Mouse (Mus musculus): ENCODE data around the gene Klc3.

Gene Klc3

DNA sequence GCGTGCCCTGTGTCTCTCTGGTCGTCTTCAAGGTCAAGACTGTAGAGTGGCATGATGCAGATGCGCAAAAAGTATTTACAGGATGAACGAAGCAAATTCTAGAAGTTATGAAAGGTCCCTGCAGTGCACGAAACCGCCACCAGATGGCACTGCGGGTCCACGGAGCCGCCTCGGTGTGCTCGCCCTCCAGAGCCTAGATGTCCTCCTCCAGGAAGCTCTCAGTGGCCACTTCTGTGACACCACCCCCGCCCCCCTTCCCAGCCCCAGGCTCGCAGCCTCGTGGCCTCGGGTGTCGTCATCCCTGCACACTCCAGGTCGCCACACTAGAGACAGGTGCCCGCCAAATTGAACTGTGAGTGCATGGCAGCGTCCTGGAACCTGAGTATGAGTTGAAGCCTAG is 1.5 kb upstream of the Klc3 start:
- peak; percentile 88 for DNase-seq (ENCODE audit: low spot score)

DNA sequence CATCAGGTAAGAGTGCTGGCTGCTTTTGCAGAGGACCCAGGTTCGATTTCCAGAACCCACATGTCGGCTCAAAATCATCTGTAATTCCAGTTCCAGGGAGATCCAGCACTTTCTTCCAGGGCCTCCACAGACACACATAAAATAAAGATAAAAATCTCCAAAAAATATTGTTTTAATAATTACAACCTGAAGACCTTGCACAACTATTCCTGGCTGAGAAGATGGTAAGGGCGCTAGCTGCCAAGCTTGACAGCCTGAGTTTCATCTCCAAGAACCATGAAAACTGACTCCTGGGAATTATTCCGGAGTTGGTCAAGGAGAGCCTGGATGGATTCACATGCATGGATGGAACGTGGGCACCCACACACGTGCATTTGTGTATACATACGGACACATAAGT is 572 bp upstream of the Klc3 start, which contains the start of gene Ckm:
TSS of gene Ckm (plus strand) at position 301 of the 400 bp plus-strand sequence.
- no peak for DNase-seq (ENCODE audit: low spot score)

- DNase-seq (ENCODE audit: low spot score) = no peak
Observed at GRCm38 (mm10) chr7:19402535-19403112, 1.3 kb downstream of the Klc3 start.

DNA sequence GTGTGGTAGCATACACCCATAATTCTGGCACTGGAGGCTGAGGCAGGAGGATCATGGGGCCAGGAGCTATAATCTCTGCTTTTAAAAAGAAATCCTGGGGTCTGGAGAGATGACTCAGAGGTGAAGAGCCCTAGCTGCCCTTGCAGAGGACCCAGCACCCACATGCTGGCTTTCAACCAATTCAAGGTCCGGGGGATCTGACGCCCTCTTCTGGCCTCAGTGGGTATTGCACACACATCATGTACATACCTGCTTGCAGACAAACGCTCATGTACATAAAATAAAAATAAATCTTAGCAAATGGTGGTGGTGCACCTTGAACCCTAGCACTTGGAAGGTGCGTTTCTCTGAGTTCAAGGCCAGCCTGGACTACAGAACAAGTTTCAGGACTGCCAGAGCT is 3.0 kb downstream of the Klc3 start:
- no peak for DNase-seq (ENCODE audit: low spot score)

DNA sequence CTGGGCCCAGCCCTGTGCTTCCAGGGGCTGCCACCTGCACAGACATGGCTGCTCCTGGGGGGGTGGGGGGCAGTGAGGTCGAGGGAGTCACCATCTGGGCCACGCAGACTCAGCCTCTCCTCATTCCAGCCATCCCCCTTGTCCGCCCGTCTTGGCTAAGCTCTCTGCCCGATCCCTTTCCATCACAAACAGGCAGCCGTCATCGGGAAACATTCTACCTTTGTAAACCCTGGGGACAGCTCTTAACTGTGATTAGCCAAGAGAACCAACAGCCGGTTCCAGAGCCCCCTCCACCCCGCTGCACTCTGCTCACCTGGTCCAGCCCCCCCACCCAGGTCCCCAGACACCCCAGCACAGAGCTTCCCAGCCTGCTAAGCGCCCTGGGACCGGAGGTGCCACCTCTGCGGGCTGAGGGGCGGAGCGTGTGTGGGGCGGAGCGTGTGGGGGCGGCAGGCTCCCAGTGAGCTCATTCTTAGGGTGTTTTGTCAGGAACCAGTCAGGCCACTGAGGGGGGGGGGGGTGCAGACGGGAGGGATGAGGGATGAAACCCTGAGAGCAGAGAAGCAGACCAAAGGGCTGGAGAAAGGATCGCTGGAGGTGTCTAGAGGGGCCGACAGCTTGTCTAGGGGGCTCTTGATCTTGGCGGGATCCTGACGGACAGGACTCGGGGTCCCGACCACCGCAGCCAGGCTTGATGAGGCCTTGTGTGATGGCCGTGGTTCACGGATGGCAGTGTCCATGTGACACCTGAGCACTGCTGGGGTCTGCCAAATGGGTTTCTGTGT is 4.2 kb downstream of the Klc3 start:
- DNase-seq (ENCODE audit: low spot score) = peak; percentile 32

DNA sequence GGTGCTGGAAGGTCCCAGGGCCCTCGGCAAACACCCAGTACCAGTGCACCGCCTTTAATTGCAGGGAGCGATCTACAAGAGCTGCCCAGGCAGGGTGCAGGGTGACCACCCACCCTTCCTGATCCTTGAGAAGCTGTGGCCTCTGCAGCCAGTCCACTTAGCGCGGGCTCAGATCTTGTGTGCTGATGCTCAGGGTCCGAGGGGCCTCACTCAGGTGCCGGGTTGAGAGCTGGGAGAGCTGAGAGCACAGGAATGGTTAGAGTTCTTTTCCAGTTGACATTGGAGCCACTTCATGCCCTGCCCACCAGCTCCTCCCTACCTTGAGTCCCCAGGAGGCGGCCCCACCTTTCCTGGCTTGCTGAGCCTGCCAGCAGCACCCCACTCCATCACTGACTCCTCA is 9.4 kb downstream of the Klc3 start:
- no peak for DNase-seq (ENCODE audit: low spot score)

- no peak for DNase-seq (ENCODE audit: low spot score)
Observed at GRCm38 (mm10) chr7:19388699-19389413, 15.0 kb downstream of the Klc3 start.

DNA sequence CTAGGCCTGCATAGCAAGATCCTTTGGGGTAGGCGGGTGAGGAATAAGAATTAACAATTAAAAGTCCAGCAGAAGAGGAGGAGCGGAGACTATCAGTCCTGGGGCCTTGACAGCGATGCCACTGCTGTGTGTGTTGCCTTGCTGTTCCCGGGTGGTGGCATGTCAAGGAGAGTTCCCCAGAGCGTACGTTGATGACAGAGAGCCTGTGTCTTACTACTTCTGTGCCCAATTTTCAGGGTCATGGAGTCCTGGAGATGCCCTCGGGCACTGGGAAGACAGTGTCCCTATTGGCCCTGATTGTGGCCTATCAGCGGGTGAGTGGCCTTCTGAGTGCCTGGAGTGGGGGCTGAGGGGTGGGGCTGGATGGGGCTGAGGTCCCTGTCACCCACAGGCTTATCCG is 20.2 kb downstream of the Klc3 start:
- DNase-seq (ENCODE audit: low spot score) = no peak

GRCm38 (mm10) chr7:19382166-19382541 is 21.8 kb downstream of the Klc3 start:
- DNase-seq (ENCODE audit: low spot score) = no peak

- peak; percentile 99 for DNase-seq (ENCODE audit: low spot score)
Observed at GRCm38 (mm10) chr7:19381377-19382165, 22.3 kb downstream of the Klc3 start, which contains the start of gene Ercc2. TSS of gene Ercc2 (plus strand) at chr7:19382010.

GRCm38 (mm10) chr7:19378049-19378448 is 25.9 kb downstream of the Klc3 start:
- DNase-seq (ENCODE audit: low spot score) = no peak

DNA sequence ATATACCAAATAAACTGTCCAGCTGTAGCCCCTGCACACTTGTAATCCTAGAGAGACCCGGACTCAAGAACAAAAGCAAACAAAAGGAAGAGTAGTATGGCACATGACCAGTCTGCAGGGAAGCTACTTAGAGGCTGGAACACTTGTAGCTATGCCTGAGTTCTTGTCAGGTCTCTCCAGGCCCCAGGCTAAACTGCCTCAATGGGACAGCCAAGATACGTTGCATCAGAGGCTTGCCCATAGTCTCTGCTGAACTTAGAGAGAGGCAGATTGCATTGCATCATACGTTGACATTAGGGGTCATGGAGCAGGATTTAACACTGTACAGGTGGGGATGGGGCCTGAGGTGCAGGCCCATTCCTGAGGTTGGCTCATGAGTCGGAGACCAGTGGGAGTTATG is 27.9 kb downstream of the Klc3 start:
- no peak for DNase-seq (ENCODE audit: low spot score)

DNA sequence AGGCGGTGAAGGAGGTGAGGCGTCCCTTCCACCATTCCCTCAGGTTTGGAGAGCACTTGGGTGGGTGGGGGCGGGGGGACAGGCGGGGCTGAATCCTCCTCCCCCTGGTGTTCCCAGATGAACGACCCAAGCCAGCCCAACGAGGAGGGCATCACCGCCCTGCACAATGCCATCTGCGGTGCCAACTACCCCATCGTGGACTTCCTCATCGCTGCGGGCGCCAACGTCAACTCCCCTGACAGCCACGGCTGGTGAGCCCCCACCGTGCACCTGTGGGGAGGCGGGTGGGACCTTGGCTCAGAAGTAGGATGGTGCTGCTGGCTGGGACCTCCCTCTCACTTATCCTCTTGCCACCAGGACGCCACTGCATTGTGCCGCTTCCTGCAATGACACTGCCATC is 28.5 kb downstream of the Klc3 start:
- DNase-seq (ENCODE audit: low spot score) = no peak

DNA sequence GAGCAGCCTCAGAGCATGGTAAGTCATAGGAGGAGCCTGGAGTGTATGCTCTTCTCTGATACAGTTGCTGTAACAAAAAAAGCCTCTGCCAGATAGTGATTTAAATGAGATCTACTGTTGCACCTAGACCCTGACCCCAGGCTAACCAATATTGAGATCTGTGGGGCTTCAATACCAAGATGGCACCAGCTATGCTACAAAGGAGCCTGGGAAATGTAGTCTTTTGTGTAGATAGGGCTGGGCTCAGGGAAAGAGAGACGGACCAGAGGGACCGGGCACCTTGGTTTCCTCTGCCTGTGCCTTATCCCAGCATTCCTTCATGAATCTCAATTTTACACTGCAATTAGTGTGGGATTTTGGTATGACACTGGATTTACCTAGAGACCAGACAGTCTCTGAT is 30.5 kb downstream of the Klc3 start:
- no peak for DNase-seq (ENCODE audit: low spot score)

- peak; percentile 68 for DNase-seq (ENCODE audit: low spot score)
Observed at GRCm38 (mm10) chr7:19369823-19370425, 34.0 kb downstream of the Klc3 start.

GRCm38 (mm10) chr7:19368380-19368779 is 35.5 kb downstream of the Klc3 start:
- DNase-seq (ENCODE audit: low spot score) = peak; percentile 62

DNA sequence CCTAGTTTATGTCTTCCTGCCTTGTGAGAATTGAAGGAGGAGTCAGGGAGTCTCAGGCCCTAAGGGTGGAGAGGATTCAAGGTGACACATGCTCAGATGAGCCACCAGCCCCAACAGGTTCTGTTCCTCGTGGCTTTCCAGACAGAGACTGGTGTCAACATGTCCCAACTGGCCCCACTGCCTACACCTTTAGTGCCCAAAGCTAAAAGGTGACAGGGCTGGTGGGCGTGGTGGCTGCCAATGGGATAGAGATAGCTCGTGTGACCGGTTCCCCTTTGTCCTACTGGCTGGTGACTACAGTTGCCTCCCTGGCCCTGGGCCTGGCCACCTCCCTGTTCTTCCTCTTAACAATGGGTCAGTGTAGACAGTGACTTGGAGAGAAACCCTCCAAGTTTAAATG is 38.5 kb downstream of the Klc3 start:
- no peak for DNase-seq (ENCODE audit: low spot score)

DNA sequence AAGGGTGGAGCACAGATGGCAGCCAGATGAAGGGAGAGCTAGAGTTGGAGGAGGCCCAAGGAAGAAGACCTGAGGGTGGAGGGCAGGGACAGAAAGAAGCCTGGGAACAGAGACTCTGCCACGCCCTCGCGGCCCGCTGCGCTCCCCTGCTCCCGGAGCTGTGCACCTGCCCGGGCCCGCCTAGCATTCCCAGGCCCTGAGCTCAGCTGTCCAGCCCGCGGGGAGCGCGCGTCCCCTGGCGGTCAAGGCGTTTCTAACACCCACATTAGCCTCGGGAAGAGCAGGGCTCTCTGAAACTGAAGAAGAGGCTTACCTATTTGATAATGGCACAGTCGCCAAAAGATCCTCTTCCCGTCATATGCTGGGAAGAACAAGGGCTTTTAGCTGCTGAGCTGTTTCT is 40.0 kb downstream of the Klc3 start:
- peak; percentile 74 for DNase-seq (ENCODE audit: low spot score)

GRCm38 (mm10) chr7:19362276-19362675 is 41.6 kb downstream of the Klc3 start:
- DNase-seq (ENCODE audit: low spot score) = no peak

DNA sequence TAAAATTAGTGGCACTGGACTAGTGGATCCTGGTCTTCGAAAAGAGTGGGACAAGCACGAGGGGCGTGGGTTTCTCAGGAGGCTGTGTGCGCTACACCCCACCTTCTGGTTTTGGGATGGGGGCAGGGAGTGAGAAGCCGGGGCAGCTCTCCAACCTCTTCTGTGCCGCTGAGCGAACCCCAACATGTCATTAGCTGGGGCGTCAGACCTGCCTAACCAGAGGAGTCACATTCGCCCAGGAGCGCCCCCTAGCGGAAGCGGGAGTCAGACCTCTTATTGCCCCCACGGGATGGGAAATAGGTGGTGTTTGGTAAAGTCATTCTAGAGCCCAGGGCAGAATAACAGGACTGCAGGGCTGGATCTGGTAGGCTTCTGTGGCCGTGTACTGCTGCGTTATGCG is 42.2 kb downstream of the Klc3 start:
- peak; percentile 77 for DNase-seq (ENCODE audit: low spot score)

DNA sequence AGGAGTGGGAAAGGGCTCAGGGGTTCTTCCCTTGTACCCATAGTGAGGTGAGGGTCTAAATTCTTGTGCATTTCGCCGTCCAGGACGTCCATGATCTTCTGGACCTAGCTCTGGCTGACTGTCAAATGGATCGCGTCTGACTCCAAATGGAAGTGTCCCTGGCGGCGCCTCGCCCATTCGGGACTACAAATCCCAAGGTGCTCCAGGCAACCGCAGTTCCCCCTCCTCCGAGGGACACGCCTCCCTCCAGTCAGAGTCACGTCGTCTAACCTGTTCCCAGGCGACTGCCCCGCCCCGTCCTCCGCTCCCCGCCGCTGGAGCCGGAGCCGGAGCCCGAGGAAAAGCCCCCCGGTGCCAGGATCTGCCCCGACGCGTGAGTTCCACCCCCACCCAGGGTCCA is 43.0 kb downstream of the Klc3 start:
- DNase-seq (ENCODE audit: low spot score) = peak; percentile 94
